Mouse (Mus musculus) inflammation-experienced regulatory T-cells, adult 6 months (primary cell): ENCODE data around the gene Mgrn1. TPM values are rescaled to one million over a fixed set of nuclear protein-coding genes. Genes with fewer than 3 reads are reported as not detected.

Source experiments
- ATAC-seq: one replicate; pipeline ENCODE4 v1.8.0; 2017
- polyA plus RNA-seq, 3 experiments: library from polyadenylated mRNA; unstranded; fragments of 100-300 nt; shearing (Covaris generic); gene quantifications; one replicate each; pipeline ENCODE4 v1.2.1; 2017

Gene Mgrn1
- polyA plus RNA-seq, 3 experiments from 2014 or later, result 18.0 to 42.4 (median 35.7) TPM

- ATAC-seq, result no peak
Observed at GRCm38 (mm10) chr16:4909745-4910144, 23.7 kb downstream of the Mgrn1 start.

- no peak for ATAC-seq
Observed at GRCm38 (mm10) chr16:4910758-4911157, 24.7 kb downstream of the Mgrn1 start.

GRCm38 (mm10) chr16:4912074-4912648 is 26.1 kb downstream of the Mgrn1 start:
- no peak for ATAC-seq

- ATAC-seq, result peak; percentile 36
Observed at GRCm38 (mm10) chr16:4912907-4913782, 27.1 kb downstream of the Mgrn1 start.

- peak; percentile 89 for ATAC-seq
Observed at GRCm38 (mm10) chr16:4913783-4914735, 28.0 kb downstream of the Mgrn1 start.

GRCm38 (mm10) chr16:4915931-4916330 is 29.9 kb downstream of the Mgrn1 start:
- no peak for ATAC-seq

GRCm38 (mm10) chr16:4916608-4917007 is 30.6 kb downstream of the Mgrn1 start:
- no peak for ATAC-seq

GRCm38 (mm10) chr16:4920556-4920955 is 34.5 kb downstream of the Mgrn1 start:
- ATAC-seq, result no peak

- ATAC-seq, result no peak
Observed at GRCm38 (mm10) chr16:4922481-4922880, 36.4 kb downstream of the Mgrn1 start.

GRCm38 (mm10) chr16:4923996-4924395 is 37.9 kb downstream of the Mgrn1 start:
- ATAC-seq, result no peak

- ATAC-seq, result no peak
Observed at GRCm38 (mm10) chr16:4927967-4928366, 41.9 kb downstream of the Mgrn1 start.

GRCm38 (mm10) chr16:4928474-4928873 is 42.4 kb downstream of the Mgrn1 start:
- ATAC-seq, result no peak

GRCm38 (mm10) chr16:4932429-4932828 is 46.4 kb downstream of the Mgrn1 start:
- no peak for ATAC-seq

- ATAC-seq, result no peak
Observed at GRCm38 (mm10) chr16:4935430-4935829, 49.4 kb downstream of the Mgrn1 start.

- no peak for ATAC-seq
Observed at GRCm38 (mm10) chr16:4935931-4936703, 50.1 kb downstream of the Mgrn1 start.

GRCm38 (mm10) chr16:4937351-4938190 is 51.5 kb downstream of the Mgrn1 start:
- ATAC-seq, result no peak

GRCm38 (mm10) chr16:4938461-4938860 is 52.4 kb downstream of the Mgrn1 start, which contains the start of gene Nudt16l1:
Gene Nudt16l1, plus strand, starts transcription at chr16:4938761.
- no peak for ATAC-seq

- ATAC-seq, result peak; percentile 97
Observed at GRCm38 (mm10) chr16:4938989-4939388, 52.9 kb downstream of the Mgrn1 start.

- peak; percentile 11 for ATAC-seq
Observed at GRCm38 (mm10) chr16:4939412-4939811, 53.4 kb downstream of the Mgrn1 start.

- ATAC-seq, result no peak
Observed at GRCm38 (mm10) chr16:4940311-4940850, 54.3 kb downstream of the Mgrn1 start.

- ATAC-seq, result no peak
Observed at GRCm38 (mm10) chr16:4941016-4941415, 55.0 kb downstream of the Mgrn1 start.
